Mouse (Mus musculus) c-Kit-positive CD71-positive TER-119-negative erythroid progenitor cells, embryonic 14.5 days (primary cell): ENCODE measurements around the gene Gpr82.
A peak's percentile ranks its signal among the peaks of the same experiment; 100 is the strongest.

ENCODE experiments used
- DNase-seq: peaks from one replicate; pipeline ENCODE4 v3.0.0-alpha.2; 2013; ENCODE audit warnings: low read depth

Gene Gpr82

GRCm38 (mm10) chrX:13700681-13701080, 39.5 kb downstream of the Gpr82 start:
- no peak for DNase-seq

GRCm38 (mm10) chrX:13705051-13705450, 43.9 kb downstream of the Gpr82 start:
- no peak for DNase-seq

GRCm38 (mm10) chrX:13710174-13710573, 49.0 kb downstream of the Gpr82 start:
- DNase-seq: peak; percentile 21
